Mouse (Mus musculus): ENCODE measurements around the gene Neu1.

GRCm38 (mm10) chr17:34951636-34952377 lies 20.8 kb downstream of the Neu1 start:
- no peak for TF ChIP-seq GATA1 (IDR thresholded peaks at IDR 0.05; ENCODE audit: borderline replicate concordance, low read length)
- TF ChIP-seq FLI1 (IDR thresholded peaks at IDR 0.05; ENCODE audit: low read length) = no peak
